Mouse (Mus musculus): ENCODE results near the gene Cep104. TPM values are rescaled to one million over a fixed set of nuclear protein-coding genes. Genes with fewer than 3 reads are reported as not detected.

Gene Cep104
- polyA plus RNA-seq, 1 experiment from 2014 or later, result 16.8 TPM

DNA sequence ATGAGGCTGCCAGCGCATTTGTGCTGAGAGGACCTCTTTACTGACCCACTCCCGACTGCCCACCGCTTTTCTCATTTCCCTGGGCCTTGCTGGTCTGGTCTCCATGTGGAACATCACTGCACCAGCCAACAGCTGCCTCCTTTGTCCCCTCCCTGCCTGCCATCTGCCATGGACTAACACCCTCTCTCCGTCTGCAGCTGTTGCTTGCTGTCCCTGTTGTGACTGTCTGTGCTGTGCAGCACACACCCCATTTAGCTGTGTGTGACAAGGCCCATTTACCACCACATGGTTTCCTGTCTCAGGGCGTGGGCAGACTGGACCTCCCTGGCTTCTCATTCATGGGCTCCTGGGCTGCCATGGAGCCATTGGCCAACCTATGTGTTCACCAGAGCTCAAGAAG, 30.5 kb downstream of the Cep104 start:
- no peak for ATAC-seq (ENCODE audit: borderline replicate concordance, extremely low read depth, low FRiP score, low TSS enrichment)
- 90% methylated on average over 5 of the region's 5 CpGs for WGBS

DNA sequence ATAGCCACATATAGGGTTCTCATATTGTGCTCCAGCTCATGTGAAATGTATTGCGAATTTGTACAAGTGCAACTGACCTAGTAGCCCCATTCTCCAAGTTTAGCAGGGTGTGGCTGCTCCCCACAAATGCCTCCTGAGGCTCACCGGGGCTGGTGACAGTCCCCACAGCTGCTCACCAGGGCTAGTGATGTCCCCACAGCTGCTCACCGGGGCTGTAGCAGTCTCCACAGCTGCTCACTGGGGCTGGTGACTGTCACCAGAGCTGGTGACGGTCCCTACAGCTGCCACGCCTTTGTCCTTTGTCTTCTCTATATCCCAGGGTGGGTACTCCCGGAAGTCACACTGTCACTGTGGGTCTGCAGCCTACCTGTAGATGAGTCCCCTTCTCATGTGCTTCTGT, 31.3 kb downstream of the Cep104 start:
- no peak overlapping the region for H3K9ac ChIP-seq
- H3K4me1 ChIP-seq, result peaks cover 4% of the 10 kb centered on the region; the same call in 1 of the 2 replicates
- WGBS, result 85% methylated on average over 6 of the region's 6 CpGs
- no peak for ATAC-seq (ENCODE audit: borderline replicate concordance, extremely low read depth, low FRiP score, low TSS enrichment)
- H3K4me3 ChIP-seq, result no peak overlapping the region
- no peaks in the 10 kb centered on the region for H3K27me3 ChIP-seq
- no peak overlapping the region for H3K27ac ChIP-seq
- no peaks in the 10 kb centered on the region for H3K9me3 ChIP-seq
- no peak overlapping the region for H3K4me2 ChIP-seq
- peaks cover 31% of the 10 kb centered on the region for H3K36me3 ChIP-seq

More for the DNA sequence above, 30.5 kb downstream of the Cep104 start:
- Histone ChIP-seq H3K4me3 (no peak overlapping the region), H3K9ac (no peak overlapping the region), H3K9me3 (no peaks in the 10 kb centered on the region), H3K4me2 (no peak overlapping the region), H3K27ac (no peak overlapping the region), H3K4me1 (no peaks in the 10 kb centered on the region), H3K27me3 (no peaks in the 10 kb centered on the region), H3K36me3 (peaks cover 31% of the 10 kb centered on the region)

DNA sequence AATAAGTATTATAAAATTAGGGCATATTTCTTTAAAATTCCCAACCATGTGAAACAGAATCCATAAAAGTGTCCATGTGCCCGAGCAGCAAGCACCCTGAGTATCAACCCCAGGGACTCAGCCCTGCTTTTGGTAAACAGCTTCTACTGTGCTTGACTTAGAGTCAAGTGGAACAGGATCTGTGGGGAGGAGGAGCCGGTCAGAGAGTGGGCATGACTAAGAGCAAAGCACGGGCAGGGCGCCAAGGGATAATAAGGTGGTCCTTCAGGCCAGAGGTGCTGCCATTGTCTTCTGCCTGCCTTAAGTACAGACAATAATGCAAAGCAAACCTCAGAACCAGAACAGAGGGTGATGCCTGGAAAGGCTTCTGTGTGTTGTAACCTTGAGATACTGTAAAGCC, 32.8 kb downstream of the Cep104 start:
- Histone ChIP-seq H3K36me3 (peaks cover 28% of the 10 kb centered on the region), H3K4me3 (no peak overlapping the region), H3K9me3 (no peaks in the 10 kb centered on the region), H3K9ac (no peak overlapping the region), H3K27ac (no peak overlapping the region), H3K4me2 (no peak overlapping the region), H3K4me1 (peaks cover 8% of the 10 kb centered on the region), H3K27me3 (no peaks in the 10 kb centered on the region)
- ATAC-seq (ENCODE audit: borderline replicate concordance, extremely low read depth, low FRiP score, low TSS enrichment), result no peak
- WGBS, result 55% methylated on average over 4 of the region's 4 CpGs

DNA sequence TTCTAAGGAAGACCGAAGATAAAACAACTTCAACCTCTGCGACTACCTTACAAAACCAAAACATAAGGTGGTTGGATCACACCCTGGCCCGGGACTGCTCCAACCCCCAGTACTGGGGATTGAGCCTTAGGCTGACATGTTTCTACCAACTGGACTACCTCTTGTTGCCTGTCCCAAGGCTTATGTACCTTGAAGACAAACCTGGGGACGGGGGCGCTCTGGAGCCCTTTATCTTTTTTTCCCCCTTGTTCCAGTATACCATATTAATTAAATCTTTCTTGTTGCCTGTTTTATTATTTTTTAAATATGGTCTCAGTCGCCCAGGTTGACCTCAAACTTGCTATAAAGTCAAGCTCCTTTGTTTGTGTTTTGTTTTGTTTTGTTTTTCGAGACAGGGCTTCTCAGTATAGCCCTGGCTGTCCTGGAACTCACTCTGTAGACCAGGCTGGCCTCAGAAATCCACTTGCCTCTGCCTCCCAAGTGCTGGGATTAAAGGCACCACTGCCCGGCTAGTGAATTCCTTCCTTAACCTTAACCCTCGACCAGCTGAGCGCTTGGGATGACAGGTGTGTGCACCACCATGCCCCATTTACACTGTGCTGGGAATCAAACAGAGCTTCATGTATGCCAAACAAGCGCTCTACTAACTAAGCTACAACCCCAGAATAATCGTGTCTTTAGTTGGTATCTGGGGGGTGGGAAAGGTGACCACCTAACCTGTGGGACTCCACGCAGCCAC, 36.1 kb downstream of the Cep104 start:
- ATAC-seq (ENCODE audit: borderline replicate concordance, extremely low read depth, low FRiP score, low TSS enrichment), result peak; percentile 23; the same call in 1 of the 2 replicates
- H3K4me2 ChIP-seq, result peak overlapping the region; percentile 79
- H3K4me1 ChIP-seq, result peaks cover 20% of the 10 kb centered on the region
- 0 out of 2 replicates have a peak overlapping the region, but pooled peaks have one; percentile 7 for H3K27ac ChIP-seq
- peak overlapping the region; percentile 81 for H3K4me3 ChIP-seq
- peak overlapping the region; percentile 84 for H3K9ac ChIP-seq
- no peaks in the 10 kb centered on the region for H3K9me3 ChIP-seq
- no peaks in the 10 kb centered on the region for H3K27me3 ChIP-seq
- peaks cover 29% of the 10 kb centered on the region for H3K36me3 ChIP-seq
- WGBS, result 26% methylated on average over 13 of the region's 13 CpGs

DNA sequence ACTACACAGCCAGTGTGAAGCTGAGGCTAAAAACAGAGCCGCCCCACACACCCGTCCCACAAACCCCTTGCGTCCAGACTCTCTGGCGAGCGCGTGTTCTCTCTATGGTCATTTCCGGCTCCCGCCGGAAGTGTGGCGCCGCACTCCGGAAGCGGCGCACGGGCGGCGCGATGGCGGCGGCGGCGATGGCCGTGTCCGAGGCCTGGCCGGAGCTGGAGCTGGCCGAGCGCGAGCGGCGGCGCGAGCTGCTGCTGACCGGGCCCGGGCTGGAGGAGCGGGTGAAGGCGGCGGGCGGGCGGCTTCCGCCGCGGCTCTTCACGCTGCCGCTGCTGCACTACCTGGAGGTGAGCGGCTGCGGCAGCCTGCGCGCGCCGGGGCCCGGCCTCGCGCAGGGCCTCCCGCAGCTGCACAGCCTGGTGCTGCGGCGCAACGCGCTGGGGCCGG, 36.7 kb downstream of the Cep104 start, which contains the start of gene Lrrc47:
Gene Lrrc47, plus strand, starts transcription at position 86 of the 444 bp plus-strand sequence.
- peak within 1 kb of the TSS; percentile 79 for H3K4me2 ChIP-seq
- no peaks in the 10 kb centered on the region for H3K9me3 ChIP-seq
- H3K36me3 ChIP-seq, result peaks cover 29% of the 10 kb centered on the region
- H3K4me1 ChIP-seq, result peaks cover 20% of the 10 kb centered on the region
- ATAC-seq (ENCODE audit: borderline replicate concordance, extremely low read depth, low FRiP score, low TSS enrichment), result peak; percentile 88
- H3K4me3 ChIP-seq, result peak within 1 kb of the TSS; percentile 81
- H3K9ac ChIP-seq, result peak within 1 kb of the TSS; percentile 84
- 0% methylated on average over 42 of the region's 59 CpGs for WGBS
- H3K27me3 ChIP-seq, result no peaks in the 10 kb centered on the region
- peak within 1 kb of the TSS; percentile 41; the same call in 1 of the 2 replicates for H3K27ac ChIP-seq

DNA sequence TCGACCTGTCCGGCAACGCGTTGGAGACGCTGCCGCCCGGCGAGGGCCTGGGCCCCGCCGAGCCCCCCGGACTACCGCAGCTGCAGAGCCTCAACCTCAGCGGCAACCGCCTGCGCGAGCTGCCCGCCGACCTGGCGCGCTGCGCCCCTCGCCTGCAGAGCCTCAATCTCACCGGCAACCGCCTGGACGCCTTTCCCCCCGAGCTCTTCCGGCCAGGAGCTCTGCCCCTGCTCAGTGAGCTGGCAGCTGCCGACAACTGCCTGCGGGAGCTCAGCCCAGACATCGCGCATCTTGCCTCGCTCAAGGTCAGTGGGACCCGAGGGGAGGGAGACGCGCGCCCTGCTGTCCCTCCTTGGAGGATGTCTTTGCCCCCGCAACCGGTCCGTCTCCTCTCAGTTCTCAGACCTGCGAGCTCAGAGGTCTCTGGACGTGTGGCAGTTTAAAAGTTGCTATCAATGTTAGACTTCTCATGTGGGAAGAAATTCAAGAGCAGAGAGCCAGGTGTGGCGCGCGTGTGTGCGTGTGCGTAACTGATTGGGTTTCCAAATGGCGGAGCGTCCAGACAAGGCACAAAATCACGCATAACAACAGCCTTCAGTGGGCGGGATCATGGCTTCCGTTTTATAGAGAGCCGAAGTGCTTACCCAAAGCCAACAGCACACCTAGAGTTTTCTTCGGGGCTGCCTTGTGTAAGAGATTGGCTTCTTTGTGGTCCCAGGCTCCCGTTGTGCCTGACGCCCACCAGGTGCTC, 37.3 kb downstream of the Cep104 start:
- Histone ChIP-seq H3K4me1 (peaks cover 20% of the 10 kb centered on the region), H3K27me3 (no peaks in the 10 kb centered on the region), H3K4me3 (peak overlapping the region; percentile 81), H3K9ac (peak overlapping the region; percentile 84), H3K4me2 (peak overlapping the region; percentile 79), H3K9me3 (no peaks in the 10 kb centered on the region), H3K27ac (peak overlapping the region; percentile 41; the same call in 1 of the 2 replicates), H3K36me3 (peaks cover 30% of the 10 kb centered on the region)
- WGBS, result under 1% methylated on average over 55 of the region's 55 CpGs
- peak; percentile 14; the same call in 1 of the 2 replicates for ATAC-seq (ENCODE audit: borderline replicate concordance, extremely low read depth, low FRiP score, low TSS enrichment)

DNA sequence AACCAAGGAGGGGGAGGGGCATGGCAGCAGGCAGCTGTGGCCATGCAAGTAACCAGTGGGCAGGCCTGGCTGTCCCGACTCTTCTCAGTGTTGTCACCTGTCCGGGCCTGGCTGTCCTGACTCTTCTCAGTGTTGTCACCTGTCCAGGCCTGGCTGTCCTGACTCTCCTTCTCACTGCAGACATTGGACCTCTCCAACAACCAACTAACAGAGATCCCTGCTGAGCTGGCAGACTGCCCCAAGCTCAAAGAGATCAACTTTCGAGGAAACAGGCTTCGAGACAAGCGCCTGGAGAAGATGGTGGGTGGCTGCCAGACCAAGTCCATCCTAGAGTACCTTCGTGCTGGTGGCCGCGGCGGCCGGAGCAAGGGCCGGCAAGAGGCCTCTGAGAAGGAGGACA, 40.5 kb downstream of the Cep104 start:
- no peaks in the 10 kb centered on the region for H3K27me3 ChIP-seq
- peaks cover 20% of the 10 kb centered on the region for H3K4me1 ChIP-seq
- H3K9me3 ChIP-seq, result no peaks in the 10 kb centered on the region
- H3K4me2 ChIP-seq, result no peak overlapping the region
- H3K36me3 ChIP-seq, result peaks cover 58% of the 10 kb centered on the region
- no peak overlapping the region for H3K27ac ChIP-seq
- no peak for ATAC-seq (ENCODE audit: borderline replicate concordance, extremely low read depth, low FRiP score, low TSS enrichment)
- WGBS, result 89% methylated on average over 11 of the region's 11 CpGs
- H3K9ac ChIP-seq, result no peak overlapping the region
- no peak overlapping the region for H3K4me3 ChIP-seq

DNA sequence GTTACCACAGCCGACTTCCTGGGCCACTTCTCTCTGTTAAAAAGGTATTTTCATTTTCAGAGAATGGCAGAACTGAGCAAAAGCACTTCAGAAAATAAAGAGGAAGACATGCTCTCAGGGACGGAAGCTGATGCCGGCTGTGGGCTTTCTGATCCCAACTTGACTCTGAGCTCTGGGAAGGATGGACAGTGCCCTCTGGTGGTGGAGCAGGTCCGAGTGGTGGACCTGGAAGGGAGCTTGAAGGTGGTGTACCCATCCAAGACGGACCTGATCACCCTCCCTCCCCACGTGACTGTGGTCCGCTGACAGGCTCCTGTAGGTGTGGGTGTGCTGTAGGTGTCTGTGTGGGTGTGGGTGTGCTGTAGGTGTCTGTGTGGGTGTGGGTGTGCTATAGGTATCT, 44.6 kb downstream of the Cep104 start:
- Histone ChIP-seq H3K4me2 (no peak overlapping the region), H3K36me3 (peaks cover 75% of the 10 kb centered on the region), H3K9me3 (no peaks in the 10 kb centered on the region), H3K4me1 (peaks cover 5% of the 10 kb centered on the region), H3K27ac (no peak overlapping the region), H3K9ac (no peak overlapping the region), H3K4me3 (no peak overlapping the region), H3K27me3 (no peaks in the 10 kb centered on the region)
- ATAC-seq (ENCODE audit: borderline replicate concordance, extremely low read depth, low FRiP score, low TSS enrichment), result no peak
- 63% methylated on average over 7 of the region's 7 CpGs for WGBS

DNA sequence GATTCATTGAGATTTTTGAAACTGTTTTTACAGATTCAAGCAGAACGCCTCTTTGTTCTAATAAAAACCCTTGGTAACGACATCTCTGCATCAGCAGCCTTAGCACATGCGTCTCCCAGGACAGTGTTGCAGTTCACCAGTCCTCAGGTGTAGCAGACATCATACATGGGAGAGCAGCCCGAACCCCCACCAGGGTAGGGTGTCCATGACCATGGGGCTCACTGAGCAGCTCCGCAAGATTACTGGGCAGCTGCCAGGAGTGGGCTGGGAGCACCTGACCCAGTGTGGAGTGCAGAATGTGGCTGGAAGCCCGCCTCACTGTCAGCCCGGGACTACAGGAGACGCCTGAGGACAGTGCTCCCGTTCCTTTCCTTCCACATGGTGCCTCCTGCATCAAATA, 46.4 kb downstream of the Cep104 start:
- no peak for ATAC-seq (ENCODE audit: borderline replicate concordance, extremely low read depth, low FRiP score, low TSS enrichment)

DNA sequence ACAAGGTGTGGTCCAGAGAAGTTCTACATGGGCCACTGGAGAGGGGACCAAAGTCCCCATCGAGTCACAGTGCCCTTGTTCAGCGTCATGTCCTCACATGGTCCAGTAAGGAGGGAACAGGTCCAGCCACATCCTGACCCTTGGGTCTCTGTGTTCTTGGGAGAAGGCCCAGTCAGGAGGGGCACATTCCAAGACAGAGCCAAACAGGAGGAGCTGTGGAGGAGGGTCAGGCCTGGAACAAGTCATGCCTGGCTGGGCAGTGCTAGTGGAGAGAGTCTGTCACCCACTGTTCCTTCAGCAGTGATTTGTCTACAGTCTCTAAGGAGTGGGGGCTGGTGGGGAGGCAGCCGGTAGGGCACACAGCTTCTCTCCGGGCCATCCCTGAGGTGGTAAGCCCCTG, 47.4 kb downstream of the Cep104 start:
- H3K9ac ChIP-seq, result no peak overlapping the region
- 73% methylated on average over 4 of the region's 4 CpGs for WGBS
- ATAC-seq (ENCODE audit: borderline replicate concordance, extremely low read depth, low FRiP score, low TSS enrichment), result no peak

More for the DNA sequence above, 46.4 kb downstream of the Cep104 start:
- WGBS, result 88% methylated on average over 9 of the region's 9 CpGs
- Histone ChIP-seq H3K9ac (no peak overlapping the region), H3K4me3 (no peak overlapping the region), H3K4me1 (peaks cover 19% of the 10 kb centered on the region), H3K27ac (no peak overlapping the region), H3K4me2 (no peak overlapping the region), H3K9me3 (no peaks in the 10 kb centered on the region), H3K27me3 (peaks cover 6% of the 10 kb centered on the region; the same call in 1 of the 2 replicates), H3K36me3 (peaks cover 57% of the 10 kb centered on the region)

DNA sequence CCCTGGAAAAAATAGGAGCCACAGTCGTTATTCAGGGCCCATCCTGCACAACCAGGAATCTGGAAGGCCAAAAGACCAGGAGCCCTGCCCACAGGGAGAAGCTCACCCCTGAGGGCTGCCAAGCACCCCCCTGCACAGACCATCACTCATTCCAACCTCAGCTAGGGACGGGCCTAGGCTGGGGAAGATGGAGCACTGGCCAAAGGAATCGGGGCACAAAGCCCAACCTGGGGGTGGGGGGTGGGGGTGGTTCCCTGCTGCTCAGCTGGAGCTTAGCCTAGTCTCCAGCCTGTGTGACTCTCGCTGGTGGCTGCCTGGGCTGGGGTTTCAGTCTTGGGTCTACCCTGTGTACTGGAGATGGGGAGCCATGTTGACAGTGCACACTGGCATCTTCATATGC, 47.9 kb downstream of the Cep104 start:
- 30% methylated on average over 4 of the region's 4 CpGs for WGBS
- H3K4me2 ChIP-seq, result no peak overlapping the region
- H3K27me3 ChIP-seq, result peaks cover 18% of the 10 kb centered on the region
- H3K4me1 ChIP-seq, result peaks cover 22% of the 10 kb centered on the region
- no peaks in the 10 kb centered on the region for H3K9me3 ChIP-seq
- H3K9ac ChIP-seq, result no peak overlapping the region
- no peak overlapping the region for H3K27ac ChIP-seq
- H3K4me3 ChIP-seq, result no peak overlapping the region
- peaks cover 44% of the 10 kb centered on the region for H3K36me3 ChIP-seq
- no peak for ATAC-seq (ENCODE audit: borderline replicate concordance, extremely low read depth, low FRiP score, low TSS enrichment)

More for the DNA sequence above, 47.4 kb downstream of the Cep104 start:
- H3K4me1 ChIP-seq, result peaks cover 22% of the 10 kb centered on the region
- H3K27me3 ChIP-seq, result peaks cover 14% of the 10 kb centered on the region
- no peak overlapping the region for H3K4me3 ChIP-seq
- no peaks in the 10 kb centered on the region for H3K9me3 ChIP-seq
- peaks cover 47% of the 10 kb centered on the region for H3K36me3 ChIP-seq
- H3K27ac ChIP-seq, result no peak overlapping the region
- H3K4me2 ChIP-seq, result no peak overlapping the region
